Mouse (Mus musculus): ENCODE results near the gene Iglon5. TPM values are rescaled to one million over a fixed set of nuclear protein-coding genes. Genes with fewer than 3 reads are reported as not detected.

Gene Iglon5
- polyA plus RNA-seq, 1 experiment from 2014 or later: 1.7 TPM

GRCm38 (mm10) chr7:43490861-43491260, 986 bp upstream of the Iglon5 start:
- no peak overlapping the region for H3K9ac ChIP-seq (replicated peaks)
- peak overlapping the region; percentile 78 for H3K4me2 ChIP-seq
- ATAC-seq (ENCODE audit: insufficient number of reproducible peaks, insufficient read depth, low FRiP score, low TSS enrichment, low read depth): no peak
- no peaks in the 10 kb centered on the region for H3K36me3 ChIP-seq
- peak overlapping the region; percentile 66; the same call in 1 of the 2 replicates for H3K4me3 ChIP-seq (replicated peaks)
- 61% methylated on average over 9 of the region's 9 CpGs for WGBS
- H3K4me1 ChIP-seq (replicated peaks): peaks cover 6% of the 10 kb centered on the region; the same call in 1 of the 2 replicates
- peaks cover 52% of the 10 kb centered on the region for H3K27me3 ChIP-seq
- H3K27ac ChIP-seq: no peak overlapping the region
- no peaks in the 10 kb centered on the region for H3K9me3 ChIP-seq

GRCm38 (mm10) chr7:43490182-43490584, 308 bp upstream of the Iglon5 start:
- no peaks in the 10 kb centered on the region for H3K36me3 ChIP-seq
- peak overlapping the region; percentile 78 for H3K4me2 ChIP-seq
- peak; percentile 82 for ATAC-seq (ENCODE audit: insufficient number of reproducible peaks, insufficient read depth, low FRiP score, low TSS enrichment, low read depth)
- peaks cover 45% of the 10 kb centered on the region for H3K27me3 ChIP-seq
- no peak overlapping the region for H3K27ac ChIP-seq
- peaks cover 6% of the 10 kb centered on the region; the same call in 1 of the 2 replicates for H3K4me1 ChIP-seq (replicated peaks)
- H3K9me3 ChIP-seq: no peaks in the 10 kb centered on the region
- 0% methylated on average over 13 of the region's 13 CpGs for WGBS
- peak overlapping the region; percentile 66 for H3K4me3 ChIP-seq (replicated peaks)
- peak overlapping the region; percentile 86 for H3K9ac ChIP-seq (replicated peaks)

GRCm38 (mm10) chr7:43488646-43489045, 1.2 kb downstream of the Iglon5 start:
- no peak overlapping the region for H3K27ac ChIP-seq
- H3K4me2 ChIP-seq: peak overlapping the region; percentile 78; the same call in 1 of the 2 replicates
- H3K27me3 ChIP-seq: peaks cover 37% of the 10 kb centered on the region
- ATAC-seq (ENCODE audit: insufficient number of reproducible peaks, insufficient read depth, low FRiP score, low TSS enrichment, low read depth): no peak
- 41% methylated on average over 5 of the region's 5 CpGs for WGBS
- no peak overlapping the region for H3K9ac ChIP-seq (replicated peaks)
- no peaks in the 10 kb centered on the region for H3K36me3 ChIP-seq
- 0 out of 2 replicates have a peak overlapping the region, but pooled peaks have one; percentile 66 for H3K4me3 ChIP-seq (replicated peaks)
- H3K4me1 ChIP-seq (replicated peaks): peaks cover 6% of the 10 kb centered on the region; the same call in 1 of the 2 replicates
- H3K9me3 ChIP-seq: no peaks in the 10 kb centered on the region

GRCm38 (mm10) chr7:43483236-43483635, 6.6 kb downstream of the Iglon5 start:
- 12% methylated on average over 10 of the region's 10 CpGs for WGBS
- Histone ChIP-seq H3K4me3 (replicated peaks) (no peak overlapping the region), H3K36me3 (no peaks in the 10 kb centered on the region), H3K4me2 (no peak overlapping the region), H3K9me3 (no peaks in the 10 kb centered on the region), H3K9ac (replicated peaks) (no peak overlapping the region), H3K27ac (no peak overlapping the region), H3K4me1 (replicated peaks) (peaks cover 6% of the 10 kb centered on the region; the same call in 1 of the 2 replicates), H3K27me3 (peaks cover 18% of the 10 kb centered on the region)
- no peak for ATAC-seq (ENCODE audit: insufficient number of reproducible peaks, insufficient read depth, low FRiP score, low TSS enrichment, low read depth)

- 0 out of 2 replicates have a peak, but pooled peaks have one; percentile 32 for ATAC-seq (ENCODE audit: insufficient number of reproducible peaks, insufficient read depth, low FRiP score, low TSS enrichment, low read depth)
- Histone ChIP-seq H3K36me3 (no peaks in the 10 kb centered on the region), H3K4me2 (no peak overlapping the region), H3K9me3 (no peaks in the 10 kb centered on the region), H3K4me3 (replicated peaks) (no peak overlapping the region), H3K27ac (no peak overlapping the region), H3K27me3 (peaks cover 27% of the 10 kb centered on the region), H3K4me1 (replicated peaks) (peaks cover 6% of the 10 kb centered on the region; the same call in 1 of the 2 replicates), H3K9ac (replicated peaks) (no peak overlapping the region)
- 59% methylated on average over 8 of the region's 8 CpGs for WGBS
These were observed 7.7 kb downstream of the Iglon5 start for GRCm38 (mm10) chr7:43482090-43482716.

- H3K9ac ChIP-seq (replicated peaks): no peak overlapping the region
- H3K27me3 ChIP-seq: peaks cover 35% of the 10 kb centered on the region
- WGBS: 72% methylated on average over 3 of the region's 3 CpGs
- H3K4me1 ChIP-seq (replicated peaks): peaks cover 10% of the 10 kb centered on the region; the same call in 1 of the 2 replicates
- ATAC-seq (ENCODE audit: insufficient number of reproducible peaks, insufficient read depth, low FRiP score, low TSS enrichment, low read depth): no peak
- no peaks in the 10 kb centered on the region for H3K9me3 ChIP-seq
- no peak overlapping the region for H3K27ac ChIP-seq
- H3K4me2 ChIP-seq: no peak overlapping the region
- no peak overlapping the region for H3K4me3 ChIP-seq (replicated peaks)
- no peaks in the 10 kb centered on the region for H3K36me3 ChIP-seq
These were observed 8.7 kb downstream of the Iglon5 start for GRCm38 (mm10) chr7:43481191-43481590.

GRCm38 (mm10) chr7:43476376-43476775, 13.5 kb downstream of the Iglon5 start:
- Histone ChIP-seq H3K27ac (no peak overlapping the region), H3K4me3 (replicated peaks) (no peak overlapping the region; the same call in 1 of the 2 replicates), H3K4me2 (0 out of 2 replicates have a peak overlapping the region, but pooled peaks have one; percentile 6), H3K27me3 (peaks cover 70% of the 10 kb centered on the region), H3K36me3 (peaks cover 7% of the 10 kb centered on the region), H3K9ac (replicated peaks) (no peak overlapping the region), H3K9me3 (no peaks in the 10 kb centered on the region), H3K4me1 (replicated peaks) (0 out of 2 replicates have a peak, but pooled peaks cover 4% of the 10 kb centered on the region)
- 2% methylated on average over 13 of the region's 13 CpGs for WGBS
- ATAC-seq (ENCODE audit: insufficient number of reproducible peaks, insufficient read depth, low FRiP score, low TSS enrichment, low read depth): no peak

GRCm38 (mm10) chr7:43475706-43476105, 14.2 kb downstream of the Iglon5 start:
- Histone ChIP-seq H3K27ac (no peak overlapping the region), H3K4me1 (replicated peaks) (0 out of 2 replicates have a peak, but pooled peaks cover 4% of the 10 kb centered on the region), H3K9me3 (no peaks in the 10 kb centered on the region), H3K4me2 (no peak overlapping the region), H3K36me3 (peaks cover 7% of the 10 kb centered on the region), H3K9ac (replicated peaks) (no peak overlapping the region), H3K27me3 (peaks cover 70% of the 10 kb centered on the region), H3K4me3 (replicated peaks) (no peak overlapping the region)
- WGBS: 8% methylated on average over 23 of the region's 23 CpGs
- ATAC-seq (ENCODE audit: insufficient number of reproducible peaks, insufficient read depth, low FRiP score, low TSS enrichment, low read depth): no peak

GRCm38 (mm10) chr7:43470373-43470772, 19.5 kb downstream of the Iglon5 start:
- H3K9me3 ChIP-seq: no peaks in the 10 kb centered on the region
- no peak overlapping the region for H3K9ac ChIP-seq (replicated peaks)
- 44% methylated on average over 8 of the region's 8 CpGs for WGBS
- ATAC-seq (ENCODE audit: insufficient number of reproducible peaks, insufficient read depth, low FRiP score, low TSS enrichment, low read depth): no peak
- H3K4me1 ChIP-seq (replicated peaks): 0 out of 2 replicates have a peak, but pooled peaks cover 8% of the 10 kb centered on the region
- no peak overlapping the region for H3K27ac ChIP-seq
- H3K27me3 ChIP-seq: peaks cover 46% of the 10 kb centered on the region
- peaks cover 7% of the 10 kb centered on the region for H3K36me3 ChIP-seq
- no peak overlapping the region for H3K4me2 ChIP-seq
- no peak overlapping the region for H3K4me3 ChIP-seq (replicated peaks)

GRCm38 (mm10) chr7:43466099-43466694, 23.7 kb downstream of the Iglon5 start:
- WGBS: 1% methylated on average over 33 of the region's 33 CpGs
- H3K27me3 ChIP-seq: peaks cover 46% of the 10 kb centered on the region
- peak overlapping the region; percentile 48 for H3K4me3 ChIP-seq (replicated peaks)
- H3K4me1 ChIP-seq (replicated peaks): peaks cover 17% of the 10 kb centered on the region; the same call in 1 of the 2 replicates
- ATAC-seq (ENCODE audit: insufficient number of reproducible peaks, insufficient read depth, low FRiP score, low TSS enrichment, low read depth): peak; percentile 49
- no peaks in the 10 kb centered on the region for H3K36me3 ChIP-seq
- peak overlapping the region; percentile 37; the same call in 1 of the 2 replicates for H3K9ac ChIP-seq (replicated peaks)
- H3K9me3 ChIP-seq: no peaks in the 10 kb centered on the region
- H3K4me2 ChIP-seq: peak overlapping the region; percentile 82
- H3K27ac ChIP-seq: no peak overlapping the region

- Histone ChIP-seq H3K9ac (replicated peaks) (peak overlapping the region; percentile 44; the same call in 1 of the 2 replicates), H3K27ac (no peak overlapping the region), H3K4me1 (replicated peaks) (peaks cover 17% of the 10 kb centered on the region; the same call in 1 of the 2 replicates), H3K4me3 (replicated peaks) (peak overlapping the region; percentile 48), H3K36me3 (no peaks in the 10 kb centered on the region), H3K9me3 (no peaks in the 10 kb centered on the region), H3K4me2 (peak overlapping the region; percentile 82), H3K27me3 (peaks cover 46% of the 10 kb centered on the region)
- peak; percentile 73 for ATAC-seq (ENCODE audit: insufficient number of reproducible peaks, insufficient read depth, low FRiP score, low TSS enrichment, low read depth)
- WGBS: under 1% methylated on average over 33 of the region's 33 CpGs
These were observed 24.4 kb downstream of the Iglon5 start for GRCm38 (mm10) chr7:43465344-43466098.

Measured in limb, embryonic 12.5 days (tissue).